Mouse (Mus musculus): ENCODE data around the gene Zfp148.

GRCm38 (mm10) chr16:33431660-33432059, 51.0 kb downstream of the Zfp148 start:
- TF ChIP-seq POLR2A (IDR thresholded peaks at IDR 0.05; ENCODE audit: insufficient read length, low read depth) = no peak
- TF ChIP-seq MAX (IDR thresholded peaks at IDR 0.05; ENCODE audit: low read depth) = no peak
- no peak for TF ChIP-seq E2F4 (IDR thresholded peaks at IDR 0.05; ENCODE audit: insufficient read depth)
- no peak for TF ChIP-seq TCF12 (IDR thresholded peaks at IDR 0.05; ENCODE audit: insufficient read depth, poor library complexity, severe bottlenecking)
- no peak for TF ChIP-seq USF1 (IDR thresholded peaks at IDR 0.05; ENCODE audit: low read depth)
- TF ChIP-seq MYOD1 (IDR thresholded peaks at IDR 0.05; ENCODE audit: control insufficient read depth in 1 of 3, insufficient read length in 2 of 3, low read depth in 2 of 3) = no peak
- no peak for TF ChIP-seq POLR2AphosphoS2 (IDR thresholded peaks at IDR 0.05; ENCODE audit: insufficient read length, low read depth)
- no peak for TF ChIP-seq SRF (IDR thresholded peaks at IDR 0.05; ENCODE audit: control insufficient read depth, insufficient read length, low read depth)
- no peak for TF ChIP-seq TCF3 (IDR thresholded peaks at IDR 0.05; ENCODE audit: insufficient read length, low read depth)
- TF ChIP-seq CEBPB (IDR thresholded peaks at IDR 0.05; ENCODE audit: insufficient read depth, poor library complexity, severe bottlenecking) = no peak
